Mouse (Mus musculus): Measurements from ENCODE around the gene Trip11. TPM values are rescaled to one million over a fixed set of nuclear protein-coding genes. Genes with fewer than 3 reads are reported as not detected.
A peak's percentile ranks its signal among the peaks of the same experiment; 100 is the strongest.
"Not testable (repeated sequence)": the region's sequence is repeated elsewhere in the genome, so short reads cannot be mapped to it uniquely, and the experiment has no call there.

Gene Trip11
- polyA plus RNA-seq (2015; fragmentation: Nextera tagmentation; extraction: Ambion mirVana): 21.5 and 25.7 TPM in 2 replicates

- ATAC-seq: peak; percentile 98
- Histone ChIP-seq H3K36me3 (ENCODE audit: control insufficient read depth, insufficient read depth, low read length) (peaks cover 11% of the 10 kb centered on the region; the same call in 1 of the 2 replicates), H3K27me3 (replicated peaks; ENCODE audit: control insufficient read depth, insufficient read depth, low read length) (no peaks in the 10 kb centered on the region), H3K9ac (ENCODE audit: low read depth, low read length) (peak within 1 kb of the TSS; percentile 98), H3K9me3 (ENCODE audit: control insufficient read depth, low read length) (0 out of 2 replicates have a peak, but pooled peaks cover 4% of the 10 kb centered on the region), H3K4me3 (ENCODE audit: low read length) (peak within 1 kb of the TSS; percentile 96), H3K27ac (ENCODE audit: low read length) (peak within 1 kb of the TSS; percentile 97), H3K4me1 (ENCODE audit: control insufficient read depth, insufficient read depth, low read length) (peaks cover 12% of the 10 kb centered on the region), H3K4me2 (ENCODE audit: low read depth, low read length) (peak within 1 kb of the TSS; percentile 76)
- under 1% methylated on average over 69 of the region's 69 CpGs for WGBS
These were observed at the start of gene Trip11 for GRCm38 (mm10) chr12:101912626-101913490. TSS of gene Trip11 (minus strand) at chr12:101913267.

DNA sequence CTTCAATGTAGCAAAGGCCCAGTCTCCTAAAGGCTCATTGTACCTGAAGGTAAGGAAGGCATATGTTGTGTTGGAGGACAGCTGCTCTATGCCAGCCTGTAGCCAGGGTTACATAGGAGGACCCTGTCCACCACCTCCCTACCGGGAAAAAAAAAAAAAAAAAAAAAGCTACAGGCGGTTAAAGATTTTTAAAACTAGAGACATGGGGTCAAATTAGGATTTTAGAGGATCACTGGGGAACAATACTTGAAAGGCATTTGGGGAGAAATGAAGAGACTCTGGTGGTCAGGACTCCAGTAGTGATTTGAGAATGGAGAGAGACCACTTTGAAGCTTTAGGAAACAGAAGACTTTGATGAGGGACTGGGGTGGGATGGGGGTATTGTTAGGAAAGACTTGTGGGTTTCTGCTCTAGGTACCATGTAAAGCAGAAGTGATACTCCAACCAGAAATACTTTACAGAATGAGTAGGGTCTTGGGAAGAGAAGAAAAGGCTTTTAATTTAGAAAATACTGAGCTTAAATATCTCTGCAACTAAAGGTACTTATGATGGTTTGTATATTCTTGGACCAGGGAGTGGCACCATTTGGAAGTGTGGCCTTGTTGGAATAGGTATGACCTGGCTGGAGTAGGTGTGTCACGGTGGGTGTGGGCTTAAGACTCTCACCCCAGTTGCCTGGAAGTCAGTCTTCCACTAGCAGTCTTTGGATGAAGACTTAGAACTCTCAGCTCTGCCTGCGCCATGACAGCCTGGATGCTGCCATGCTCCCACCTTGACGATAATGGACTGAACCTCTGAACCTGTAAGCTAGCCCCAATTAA lies 46.1 kb upstream of the Trip11 start:
- ATAC-seq; H3K27me3 ChIP-seq (replicated peaks; ENCODE audit: control insufficient read depth, insufficient read depth, low read length); H3K9me3 ChIP-seq (ENCODE audit: control insufficient read depth, low read length); H3K4me3 ChIP-seq (ENCODE audit: low read length); H3K27ac ChIP-seq (ENCODE audit: low read length); H3K36me3 ChIP-seq (ENCODE audit: control insufficient read depth, insufficient read depth, low read length); H3K9ac ChIP-seq (ENCODE audit: low read depth, low read length); H3K4me1 ChIP-seq (ENCODE audit: control insufficient read depth, insufficient read depth, low read length): not testable (repeated sequence)
- WGBS: 92% methylated on average over 5 of the region's 5 CpGs
- H3K4me2 ChIP-seq (ENCODE audit: low read depth, low read length): peak overlapping the region; percentile 43

DNA sequence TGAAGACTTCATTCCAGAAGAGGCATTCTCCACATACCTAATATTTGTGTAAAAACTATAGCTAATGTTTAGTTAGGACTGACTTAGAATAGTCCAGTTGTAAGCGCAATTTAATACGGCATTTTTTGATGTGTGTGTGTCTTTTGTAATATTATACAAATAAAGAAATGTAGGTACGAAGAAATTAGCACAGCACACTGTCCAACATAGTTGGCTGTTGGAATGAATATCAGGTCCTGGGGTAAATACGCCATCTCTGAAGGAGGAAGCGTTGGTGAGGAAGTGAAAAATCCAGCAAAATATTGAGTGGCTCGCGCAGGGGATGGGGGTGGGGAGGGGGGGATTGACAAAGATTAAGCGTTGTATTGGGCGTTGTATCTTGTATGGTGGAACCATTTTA lies 45.5 kb upstream of the Trip11 start:
- 51% methylated on average over 9 of the region's 9 CpGs for WGBS
- H3K27me3 ChIP-seq (replicated peaks; ENCODE audit: control insufficient read depth, insufficient read depth, low read length): no peaks in the 10 kb centered on the region
- H3K4me2 ChIP-seq (ENCODE audit: low read depth, low read length): peak overlapping the region; percentile 43
- H3K27ac ChIP-seq (ENCODE audit: low read length): no peak overlapping the region
- H3K36me3 ChIP-seq (ENCODE audit: control insufficient read depth, insufficient read depth, low read length): no peaks in the 10 kb centered on the region
- H3K9ac ChIP-seq (ENCODE audit: low read depth, low read length): no peak overlapping the region
- peak overlapping the region; percentile 16 for H3K4me3 ChIP-seq (ENCODE audit: low read length)
- H3K4me1 ChIP-seq (ENCODE audit: control insufficient read depth, insufficient read depth, low read length): peaks cover 3% of the 10 kb centered on the region; the same call in 1 of the 2 replicates
- 0 out of 2 replicates have a peak, but pooled peaks have one; percentile 13 for ATAC-seq
- H3K9me3 ChIP-seq (ENCODE audit: control insufficient read depth, low read length): no peaks in the 10 kb centered on the region

DNA sequence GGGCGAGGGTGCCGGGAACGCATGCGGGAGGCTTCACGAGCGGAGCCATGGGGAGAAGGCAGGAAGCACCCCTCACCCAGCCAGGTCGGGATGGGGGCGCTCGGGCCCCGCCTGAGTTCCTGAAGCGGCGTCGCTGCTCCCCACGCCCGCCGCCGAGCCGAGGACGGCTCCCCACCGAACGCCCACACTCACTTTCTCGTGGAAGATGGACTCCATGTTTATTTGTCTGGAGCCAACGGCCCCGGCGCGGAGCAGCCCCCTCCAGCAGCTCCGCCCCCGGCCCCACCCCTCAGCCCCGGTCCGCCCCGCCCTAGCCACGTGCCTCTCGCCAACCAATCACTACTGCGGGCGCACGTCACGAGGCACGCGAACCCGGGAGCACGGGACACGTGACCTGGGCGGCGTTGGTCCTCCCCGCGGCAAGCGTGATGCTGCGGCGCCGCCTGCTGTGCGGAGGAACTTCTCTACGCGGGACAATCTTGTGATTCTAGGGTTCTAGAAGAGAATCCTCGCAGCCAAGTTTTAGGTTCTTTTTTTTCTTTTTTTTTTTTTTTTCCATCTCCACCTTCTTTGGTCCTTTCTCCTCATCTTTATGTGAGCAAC lies 45.0 kb upstream of the Trip11 start, which contains the start of gene Atxn3:
Gene Atxn3, minus strand, starts transcription at position 305 of the 603 bp plus-strand sequence.
- Histone ChIP-seq H3K4me2 (ENCODE audit: low read depth, low read length) (peak within 1 kb of the TSS; percentile 57), H3K9me3 (ENCODE audit: control insufficient read depth, low read length) (no peaks in the 10 kb centered on the region), H3K36me3 (ENCODE audit: control insufficient read depth, insufficient read depth, low read length) (no peaks in the 10 kb centered on the region), H3K4me1 (ENCODE audit: control insufficient read depth, insufficient read depth, low read length) (peaks cover 3% of the 10 kb centered on the region; the same call in 1 of the 2 replicates), H3K27ac (ENCODE audit: low read length) (peak within 1 kb of the TSS; percentile 37; the same call in 1 of the 2 replicates), H3K9ac (ENCODE audit: low read depth, low read length) (peak within 1 kb of the TSS; percentile 92), H3K4me3 (ENCODE audit: low read length) (peak within 1 kb of the TSS; percentile 90), H3K27me3 (replicated peaks; ENCODE audit: control insufficient read depth, insufficient read depth, low read length) (no peaks in the 10 kb centered on the region)
- ATAC-seq: peak; percentile 99
- under 1% methylated on average over 53 of the region's 54 CpGs for WGBS

DNA sequence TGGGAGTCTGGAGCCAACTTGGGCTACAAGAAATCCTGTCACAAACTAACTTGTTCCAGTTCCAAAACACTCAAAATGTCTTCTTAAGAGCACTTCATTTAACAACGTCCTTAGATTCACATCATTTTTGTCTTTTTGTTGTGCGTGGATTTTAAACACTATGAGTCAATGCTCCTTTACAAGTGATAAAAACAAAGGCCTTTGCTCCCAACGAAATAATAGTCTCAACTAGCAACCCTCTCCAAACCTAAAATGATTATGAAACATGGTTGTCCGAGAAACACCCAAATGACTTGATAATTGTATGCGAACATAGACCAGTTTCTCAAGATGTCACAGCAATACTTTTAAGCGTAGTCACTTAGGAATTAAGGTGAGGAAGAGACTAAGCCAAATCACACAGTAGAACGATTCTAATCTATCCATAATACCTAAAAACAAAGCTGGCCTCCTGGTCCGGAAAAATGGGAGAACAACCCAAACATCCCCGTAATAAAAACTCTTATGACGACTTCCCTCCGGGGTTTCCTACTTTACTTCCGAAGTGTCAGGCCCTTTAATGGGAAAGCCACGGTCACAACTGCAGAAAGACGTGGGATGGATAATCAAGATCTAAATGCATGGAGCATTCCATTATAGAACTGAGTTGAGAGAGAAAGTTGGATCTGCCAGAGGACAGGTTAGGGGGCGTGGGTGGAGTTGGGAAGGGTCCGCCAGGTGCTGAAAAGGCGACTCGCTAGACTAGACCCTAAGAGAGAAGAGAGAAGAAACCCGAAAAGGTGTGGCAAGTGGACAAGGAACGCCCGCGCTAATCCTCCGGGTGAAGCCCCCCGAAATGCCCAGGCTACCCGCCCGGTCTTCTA lies 44.2 kb upstream of the Trip11 start:
- WGBS: 10% methylated on average over 26 of the region's 26 CpGs
- no peaks in the 10 kb centered on the region for H3K27me3 ChIP-seq (replicated peaks; ENCODE audit: control insufficient read depth, insufficient read depth, low read length)

DNA sequence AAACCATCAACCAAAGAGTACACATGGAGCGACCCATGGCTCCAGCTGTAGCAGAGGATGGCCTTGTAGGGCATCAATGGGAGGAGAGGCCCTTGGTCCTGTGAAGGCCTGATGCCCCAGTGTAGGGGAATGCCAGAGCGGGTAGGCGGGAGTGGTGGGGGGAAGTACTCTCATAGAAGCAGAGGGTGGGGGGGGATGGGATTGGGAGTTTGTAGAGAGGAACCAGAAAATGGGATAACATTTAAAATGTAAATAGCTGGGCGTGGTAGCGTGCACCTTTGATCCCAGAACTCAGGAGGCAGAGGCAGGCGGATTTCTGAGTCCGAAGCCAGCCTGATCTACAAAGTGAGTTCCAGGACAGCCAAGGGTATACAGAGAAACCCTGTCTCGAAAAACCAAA lies 42.8 kb upstream of the Trip11 start:
- ATAC-seq: not testable (repeated sequence)
- 95% methylated on average over 8 of the region's 8 CpGs for WGBS

More for the DNA sequence above, 44.2 kb upstream of the Trip11 start:
- peak overlapping the region; percentile 90 for H3K4me3 ChIP-seq (ENCODE audit: low read length)
- peak overlapping the region; percentile 92 for H3K9ac ChIP-seq (ENCODE audit: low read depth, low read length)
- peak overlapping the region; percentile 37; the same call in 1 of the 2 replicates for H3K27ac ChIP-seq (ENCODE audit: low read length)
- H3K4me1 ChIP-seq (ENCODE audit: control insufficient read depth, insufficient read depth, low read length): peaks cover 3% of the 10 kb centered on the region; the same call in 1 of the 2 replicates
- ATAC-seq: no peak; the same call in 1 of the 2 replicates
- H3K4me2 ChIP-seq (ENCODE audit: low read depth, low read length): peak overlapping the region; percentile 57
- H3K36me3 ChIP-seq (ENCODE audit: control insufficient read depth, insufficient read depth, low read length): no peaks in the 10 kb centered on the region
- no peaks in the 10 kb centered on the region for H3K9me3 ChIP-seq (ENCODE audit: control insufficient read depth, low read length)

DNA sequence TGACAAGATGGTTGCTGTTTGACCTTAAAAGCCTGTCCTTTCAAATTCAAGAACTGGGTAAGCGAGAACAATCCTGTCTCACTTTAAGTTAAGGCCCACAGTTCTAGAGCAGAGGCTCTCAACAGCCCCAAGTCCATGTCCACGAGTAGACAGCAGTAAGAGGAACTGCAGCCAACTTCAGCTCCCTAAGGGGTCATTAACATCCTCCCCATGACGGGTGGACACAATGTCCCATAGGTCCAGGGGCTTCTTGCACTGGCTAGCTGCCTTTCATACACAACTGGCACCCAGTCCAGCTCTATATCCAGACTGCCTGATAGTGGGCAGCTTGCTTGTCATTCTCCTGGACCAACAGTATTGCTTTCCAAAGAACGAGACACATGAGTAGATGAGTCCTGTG lies 35.7 kb upstream of the Trip11 start:
- ATAC-seq: no peak
- Histone ChIP-seq H3K36me3 (ENCODE audit: control insufficient read depth, insufficient read depth, low read length) (peaks cover 9% of the 10 kb centered on the region), H3K4me1 (ENCODE audit: control insufficient read depth, insufficient read depth, low read length) (no peaks in the 10 kb centered on the region), H3K9ac (ENCODE audit: low read depth, low read length) (no peak overlapping the region), H3K27me3 (replicated peaks; ENCODE audit: control insufficient read depth, insufficient read depth, low read length) (no peaks in the 10 kb centered on the region), H3K27ac (ENCODE audit: low read length) (no peak overlapping the region), H3K9me3 (ENCODE audit: control insufficient read depth, low read length) (no peaks in the 10 kb centered on the region), H3K4me3 (ENCODE audit: low read length) (no peak overlapping the region), H3K4me2 (ENCODE audit: low read depth, low read length) (no peak overlapping the region)
- WGBS: 82% methylated on average over 4 of the region's 4 CpGs

More for the DNA sequence above, 42.8 kb upstream of the Trip11 start:
- not testable (repeated sequence) for H3K36me3 ChIP-seq (ENCODE audit: control insufficient read depth, insufficient read depth, low read length); H3K4me3 ChIP-seq (ENCODE audit: low read length); H3K9me3 ChIP-seq (ENCODE audit: control insufficient read depth, low read length); H3K4me1 ChIP-seq (ENCODE audit: control insufficient read depth, insufficient read depth, low read length); H3K4me2 ChIP-seq (ENCODE audit: low read depth, low read length); H3K27ac ChIP-seq (ENCODE audit: low read length); H3K27me3 ChIP-seq (replicated peaks; ENCODE audit: control insufficient read depth, insufficient read depth, low read length); H3K9ac ChIP-seq (ENCODE audit: low read depth, low read length)

DNA sequence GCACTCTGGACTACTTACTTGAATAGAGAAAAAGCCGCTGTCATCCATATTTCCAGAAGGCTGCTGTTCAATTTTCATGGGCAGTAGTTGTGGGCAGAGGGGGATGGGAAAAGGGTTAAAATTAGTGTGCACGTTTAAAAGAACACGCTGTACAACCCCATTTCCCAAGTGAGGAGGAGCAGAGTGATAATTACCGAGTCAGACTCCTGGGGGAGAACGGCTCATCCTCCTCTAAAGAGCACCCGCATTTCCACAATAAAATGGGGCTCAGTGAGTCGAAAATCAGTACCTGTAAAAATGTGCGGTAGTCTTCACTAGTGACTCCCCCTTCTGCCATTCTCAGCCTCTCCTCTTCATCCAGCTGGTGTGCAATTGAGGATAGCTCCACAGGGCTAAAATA lies 34.9 kb upstream of the Trip11 start:
- H3K9ac ChIP-seq (ENCODE audit: low read depth, low read length): no peak overlapping the region
- no peaks in the 10 kb centered on the region for H3K4me1 ChIP-seq (ENCODE audit: control insufficient read depth, insufficient read depth, low read length)
- no peaks in the 10 kb centered on the region for H3K27me3 ChIP-seq (replicated peaks; ENCODE audit: control insufficient read depth, insufficient read depth, low read length)
- WGBS: 84% methylated on average over 8 of the region's 8 CpGs
- ATAC-seq: no peak
- no peaks in the 10 kb centered on the region for H3K9me3 ChIP-seq (ENCODE audit: control insufficient read depth, low read length)
- H3K4me3 ChIP-seq (ENCODE audit: low read length): no peak overlapping the region
- H3K36me3 ChIP-seq (ENCODE audit: control insufficient read depth, insufficient read depth, low read length): peaks cover 9% of the 10 kb centered on the region
- no peak overlapping the region for H3K27ac ChIP-seq (ENCODE audit: low read length)
- no peak overlapping the region for H3K4me2 ChIP-seq (ENCODE audit: low read depth, low read length)

Measured in intestine, embryonic 16.5 days (tissue).